Mouse (Mus musculus): Measurements from ENCODE around the gene Vti1a.

DNA sequence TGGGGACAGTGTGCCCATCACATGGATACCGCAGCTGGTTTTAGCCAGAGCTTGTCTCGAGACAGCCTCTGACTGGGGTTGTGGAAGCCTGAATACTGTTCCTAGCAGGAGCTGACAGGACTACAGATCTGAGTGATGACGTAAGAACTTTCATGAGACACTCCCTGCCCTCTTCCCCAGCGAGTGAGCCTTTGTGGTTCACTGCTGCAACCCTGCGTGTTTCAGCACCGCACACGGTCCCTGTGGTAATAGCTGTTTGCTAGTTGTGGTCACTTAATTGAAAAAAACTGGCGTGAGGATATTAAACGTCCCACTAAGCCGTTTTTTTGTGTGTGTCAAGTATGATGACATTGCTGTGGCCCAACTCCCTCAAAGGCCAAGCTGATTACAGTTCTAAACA lies 232.6 kb downstream of the Vti1a start:
- TF ChIP-seq POLR2A (IDR thresholded peaks at IDR 0.05; ENCODE audit: borderline replicate concordance, extremely low read depth, insufficient read depth, insufficient read length, poor library complexity, severe bottlenecking) (no peak), CTCF (IDR thresholded peaks at IDR 0.05; ENCODE audit: borderline replicate concordance, extremely low read depth, insufficient read depth, insufficient read length) (no peak)
